Mouse (Mus musculus) spleen, adult 2 months (tissue): ENCODE data around the gene Gm43064.

Experiments used
- CTCF ChIP-seq: fragments of 200-500 bp; IDR thresholded peaks from 2 replicates; pipeline ENCODE4 v1.5.1; 2011; ENCODE audit warnings: mild to moderate bottlenecking, inconsistent platforms; ENCODE audit not compliant: insufficient read depth, insufficient read length, insufficient replicate concordance; ENCODE audit errors: extremely low read depth
- POLR2A ChIP-seq: fragments of 200-500 bp; IDR thresholded peaks from 2 replicates; pipeline ENCODE4 v1.6.1; 2011; ENCODE audit warnings: low read depth, low read length, inconsistent platforms

GRCm38 (mm10) chr3:103810967-103811366 lies 1.6 kb downstream of the Gm43064 start:
- TF ChIP-seq POLR2A, result no peak
- TF ChIP-seq CTCF, result no peak
